Mouse (Mus musculus) G1E (cell line): Measurements from ENCODE around the gene Capns1.

ENCODE experiments used
- CTCF ChIP-seq: IDR thresholded peaks from 2 replicates; pipeline ENCODE4 v1.5.1; 2012; ENCODE audit warnings: low read depth, low read length, inconsistent platforms, mixed read lengths
- POLR2AphosphoS5 ChIP-seq: IDR thresholded peaks from 2 replicates; pipeline ENCODE4 v1.6.1; 2012; ENCODE audit warnings: low read depth, low read length, inconsistent platforms; ENCODE audit not compliant: insufficient replicate concordance

DNA sequence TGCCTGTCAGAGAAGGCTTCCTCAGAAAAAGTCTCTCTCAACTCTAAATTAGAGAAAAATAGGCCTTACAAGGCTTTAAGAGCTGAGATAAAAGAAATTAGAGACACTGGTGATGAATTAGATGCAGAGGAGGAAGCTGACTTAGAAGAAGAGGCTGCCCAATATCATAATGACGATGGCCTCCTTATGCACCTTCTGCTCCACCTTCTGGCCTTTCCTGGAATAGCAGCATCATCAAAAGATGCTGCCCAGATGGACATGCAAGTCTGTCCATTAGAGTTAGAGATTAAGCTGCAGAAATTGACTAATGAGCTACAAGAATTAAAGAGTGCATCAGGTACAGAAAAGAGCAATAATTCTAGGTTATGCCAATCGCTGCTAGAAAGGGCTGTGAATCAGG, 6.8 kb upstream of the Capns1 start:
- peak; percentile 78 for TF ChIP-seq CTCF
- TF ChIP-seq POLR2AphosphoS5, result no peak
